Mouse (Mus musculus) ES-E14 (cell line): ENCODE data around the gene Sptlc3. TPM values are rescaled to one million over a fixed set of nuclear protein-coding genes. Genes with fewer than 3 reads are reported as not detected.
A peak's percentile ranks its signal among the peaks of the same experiment; 100 is the strongest.

Source experiments
- DNase-seq: peaks from one replicate; pipeline ENCODE4 v3.0.0-alpha.2; 2013; ENCODE audit warnings: low read depth, low spot score
- H3K27ac ChIP-seq: 2 replicates; pipeline ENCODE4 v1.5.1; 2012; ENCODE audit warnings: low read depth, mild to moderate bottlenecking, low read length, moderate library complexity, mixed read lengths; ENCODE audit not compliant: poor library complexity, insufficient read depth, severe bottlenecking
- H3K36me3 ChIP-seq: 2 replicates; pipeline ENCODE4 v1.6.1; 2012; ENCODE audit warnings: mild to moderate bottlenecking, low read length, moderate library complexity, mixed read lengths; ENCODE audit not compliant: control insufficient read depth, poor library complexity, insufficient read depth, severe bottlenecking
- H3K4me1 ChIP-seq, 2 experiments: fragments of 150-350 bp in 1 of 2; sonication (generic) in 1 of 2; 2 replicates each; pipeline ENCODE4 v1.6.1; 2012; ENCODE audit warnings: low read length in 2 of 2, mild to moderate bottlenecking in 1 of 2, mixed read lengths in 1 of 2; ENCODE audit not compliant: control insufficient read depth in 2 of 2, insufficient read depth in 2 of 2, poor library complexity in 1 of 2
- H3K4me3 ChIP-seq, 2 experiments: fragments of 150-350 bp in 1 of 2; sonication (generic) in 1 of 2; 2 replicates each; pipeline ENCODE4 v1.5.1; 2012; ENCODE audit warnings: low read length in 2 of 2, low read depth in 1 of 2, mild to moderate bottlenecking in 1 of 2, mixed read lengths in 1 of 2; ENCODE audit not compliant: insufficient read depth in 1 of 2, poor library complexity in 1 of 2, severe bottlenecking in 1 of 2
- H3K9ac ChIP-seq: 2 replicates; pipeline ENCODE4 v1.6.1; 2012; ENCODE audit warnings: low read depth, mild to moderate bottlenecking, low read length, mixed read lengths; ENCODE audit not compliant: poor library complexity, insufficient read depth, severe bottlenecking
- H3K9me3 ChIP-seq: fragments of 150-350 bp; sonication (generic); 2 replicates; pipeline ENCODE4 v1.6.1; 2012; ENCODE audit warnings: low read depth, mild to moderate bottlenecking, low read length; ENCODE audit not compliant: control insufficient read depth, insufficient read depth
- CHD2 ChIP-seq: IDR thresholded peaks from 2 replicates; pipeline ENCODE4 v1.6.1; 2014; ENCODE audit warnings: mild to moderate bottlenecking, low read depth, low read length, inconsistent platforms
- HCFC1 ChIP-seq: IDR thresholded peaks from 2 replicates; pipeline ENCODE4 v1.6.1; 2012; ENCODE audit warnings: low read length, inconsistent platforms, borderline replicate concordance; ENCODE audit not compliant: insufficient read depth
- MAFK ChIP-seq: IDR thresholded peaks from 2 replicates; pipeline ENCODE4 v1.6.1; 2014; ENCODE audit warnings: mild to moderate bottlenecking, low read depth, low read length, inconsistent platforms; ENCODE audit not compliant: insufficient read depth
- ZC3H11A ChIP-seq: IDR thresholded peaks from 2 replicates; pipeline ENCODE4 v1.6.1; 2012; ENCODE audit warnings: low read depth, mild to moderate bottlenecking, inconsistent platforms, low read length, borderline replicate concordance
- ZNF384 ChIP-seq: IDR thresholded peaks from 2 replicates; pipeline ENCODE4 v1.6.1; 2012; ENCODE audit warnings: low read depth, low read length, inconsistent platforms
- in situ Hi-C, 2 experiments: fragments of 600-800 bp; cut with MboI; formaldehyde crosslinking; loops; one replicate each; pipeline ENCODE4 v1.15.1; 2025; ENCODE audit warnings: low sequenced_read_pairs in 2 of 2, inconsistent platforms in 1 of 2; ENCODE audit not compliant: unreplicated experiment in 2 of 2
- total RNA-seq: library from RNA; depleted of rRNA; stranded (reverse); fragments of 300-350 nt; gene quantifications from 2 replicates; pipeline ENCODE4 v1.2.3, GENCODE M21; 2012

Sptlc3 gene
- total RNA-seq, 1 experiment: 0.13 TPM

DNA sequence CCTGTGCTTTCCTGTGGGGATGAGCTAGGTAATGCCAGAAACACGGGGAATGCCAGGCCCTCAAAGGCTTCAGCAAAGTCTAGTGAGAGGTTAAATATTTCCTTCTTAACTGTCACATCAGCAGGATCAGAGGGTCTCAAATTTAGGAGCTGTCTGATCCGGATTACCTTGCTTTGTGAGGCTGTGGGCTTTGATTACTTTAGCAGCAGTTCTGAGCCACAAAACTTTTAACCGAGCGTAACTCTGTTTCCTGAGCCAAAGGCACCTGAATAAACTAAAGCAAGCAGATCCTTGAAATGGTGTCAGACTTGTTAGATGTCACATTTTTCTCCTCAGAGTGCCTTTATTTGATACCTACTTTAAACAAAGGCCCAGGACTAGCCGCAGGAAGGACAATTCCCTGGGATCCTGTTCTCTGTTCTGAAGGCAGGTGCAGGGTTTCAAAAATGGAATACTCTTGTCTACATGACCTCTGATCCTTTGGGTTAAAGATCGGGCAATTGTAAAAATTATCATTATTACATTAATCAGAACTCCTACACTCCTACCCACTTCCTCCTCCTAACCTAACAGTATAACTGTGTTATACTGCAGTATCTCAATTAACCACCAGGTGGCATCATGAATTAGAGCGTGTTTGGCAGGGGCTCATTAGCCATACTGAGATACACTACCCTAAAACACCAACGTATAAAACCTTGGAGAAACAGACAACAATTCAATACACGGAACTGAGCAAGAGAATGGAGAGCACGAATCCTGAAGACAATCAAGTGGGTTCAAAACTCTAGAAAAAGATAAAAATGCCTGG lies 97.4 kb downstream of the Sptlc3 start:
- no peak for TF ChIP-seq CHD2
- TF ChIP-seq ZNF384: no peak
- TF ChIP-seq ZC3H11A: peak; percentile 43; the same call in 1 of the 2 replicates
- no peak for TF ChIP-seq HCFC1
- no peak for TF ChIP-seq MAFK
- peak; percentile 47 for DNase-seq
- no peak overlapping the region for H3K9ac ChIP-seq
- no peaks in the 10 kb centered on the region for H3K4me1 ChIP-seq
- no peaks in the 10 kb centered on the region for H3K9me3 ChIP-seq
- no peak overlapping the region for H3K27ac ChIP-seq
- H3K36me3 ChIP-seq: no peaks in the 10 kb centered on the region
- in situ Hi-C loops: loop anchor here (10.0 to 25.0 kb wide), 2 partner anchors 134 to 204 kb away; no protein-coding TSS in a partner anchor
- H3K4me3 ChIP-seq: no peak overlapping the region

DNA sequence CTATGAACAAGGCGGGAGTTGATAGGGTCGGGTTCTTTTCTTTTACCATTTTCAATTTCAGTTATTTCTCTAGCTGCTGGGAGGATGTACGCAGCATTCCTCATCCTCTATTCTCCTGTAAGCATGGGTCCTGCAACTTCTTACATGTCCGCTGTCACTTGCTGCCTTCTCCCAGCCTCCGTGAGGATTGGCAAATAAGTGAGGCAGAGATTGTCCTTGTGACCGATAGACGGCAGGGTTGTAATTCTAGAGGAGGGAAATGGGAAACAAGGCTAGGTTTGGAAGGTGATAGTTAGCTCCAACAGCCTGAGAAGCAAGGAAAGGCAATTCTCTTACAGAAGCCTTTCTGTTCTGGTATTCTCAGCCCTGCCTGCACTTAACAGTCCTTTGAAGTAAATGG lies 98.4 kb downstream of the Sptlc3 start:
- H3K9ac ChIP-seq: no peak overlapping the region
- in situ Hi-C loops: loop anchor here (10.0 to 25.0 kb wide), 2 partner anchors 133 to 205 kb away; no protein-coding TSS in a partner anchor
- DNase-seq: no peak
- no peak overlapping the region for H3K4me3 ChIP-seq
- TF ChIP-seq HCFC1: no peak
- H3K9me3 ChIP-seq: no peaks in the 10 kb centered on the region
- no peak overlapping the region for H3K27ac ChIP-seq
- H3K4me1 ChIP-seq: no peaks in the 10 kb centered on the region
- H3K36me3 ChIP-seq: no peaks in the 10 kb centered on the region

DNA sequence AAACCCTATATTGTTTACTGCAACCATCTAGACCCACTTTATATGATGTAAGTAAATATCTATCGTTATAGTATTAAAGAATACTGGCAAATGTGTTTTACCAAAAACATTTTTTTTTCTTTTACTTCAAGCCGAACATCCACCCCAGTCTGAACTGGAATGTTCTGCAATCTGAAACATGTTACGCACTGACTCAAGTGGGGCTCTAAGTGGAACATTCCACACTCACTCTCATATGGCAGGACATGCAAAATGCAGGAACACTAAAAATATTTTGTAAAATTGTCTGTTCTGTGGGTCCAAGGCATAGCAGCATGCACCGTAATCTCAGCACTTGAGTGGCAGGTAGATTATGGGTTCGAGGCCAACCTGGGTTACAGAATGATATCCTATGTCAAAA lies 103.5 kb downstream of the Sptlc3 start:
- DNase-seq: no peak
- in situ Hi-C loops: loop anchor here (10.0 to 25.0 kb wide), 2 partner anchors 128 to 210 kb away; no protein-coding TSS in a partner anchor
- TF ChIP-seq MAFK (no peak), CHD2 (no peak), ZNF384 (no peak), HCFC1 (no peak), ZC3H11A (no peak)
- no peak overlapping the region for H3K27ac ChIP-seq
- no peak overlapping the region for H3K9ac ChIP-seq
- no peaks in the 10 kb centered on the region for H3K36me3 ChIP-seq
- H3K4me3 ChIP-seq: no peak overlapping the region
- H3K9me3 ChIP-seq: no peaks in the 10 kb centered on the region
- no peaks in the 10 kb centered on the region for H3K4me1 ChIP-seq

DNA sequence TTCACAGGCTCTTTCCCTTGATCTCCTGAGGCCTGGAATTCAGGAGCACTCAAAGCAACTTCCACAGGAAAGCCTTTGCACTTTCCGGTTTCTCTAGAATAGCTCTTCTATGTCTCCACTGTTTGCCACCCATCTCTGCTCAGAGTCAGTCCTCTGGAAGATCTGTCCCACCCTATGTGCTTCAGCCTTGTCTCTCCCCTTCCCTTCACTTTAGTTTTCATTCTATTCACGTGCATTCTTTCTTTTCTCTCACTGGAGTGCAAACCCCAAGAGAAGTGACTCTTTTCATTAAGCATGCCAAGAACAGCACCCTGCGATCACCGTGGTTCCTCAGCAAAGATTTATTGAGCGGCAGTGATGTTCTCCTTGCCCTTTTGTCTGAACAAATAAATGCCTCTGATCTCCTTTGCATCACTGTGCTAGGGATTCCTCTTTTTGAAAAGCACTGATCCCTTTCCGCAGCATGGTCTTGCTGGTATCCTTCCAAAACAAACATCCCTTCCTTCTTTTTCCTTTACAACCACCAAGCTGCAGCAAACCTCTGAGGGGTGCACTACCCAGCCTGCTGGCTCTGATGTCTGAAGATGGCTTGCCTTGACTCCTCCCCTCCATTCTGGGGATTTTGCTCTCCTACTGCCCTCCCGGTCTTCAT lies 108.0 kb downstream of the Sptlc3 start:
- H3K4me3 ChIP-seq: no peak overlapping the region
- no peak overlapping the region for H3K27ac ChIP-seq
- H3K9ac ChIP-seq: no peak overlapping the region
- in situ Hi-C loops: no loop called here
- H3K36me3 ChIP-seq: no peaks in the 10 kb centered on the region
- TF ChIP-seq MAFK: no peak
- no peak for TF ChIP-seq ZC3H11A
- TF ChIP-seq CHD2: no peak
- TF ChIP-seq HCFC1: no peak
- no peak for TF ChIP-seq ZNF384
- no peaks in the 10 kb centered on the region for H3K4me1 ChIP-seq
- no peaks in the 10 kb centered on the region for H3K9me3 ChIP-seq
- no peak for DNase-seq
